Mouse (Mus musculus): ENCODE results near the gene Il1r1. TPM values are rescaled to one million over a fixed set of nuclear protein-coding genes. Genes with fewer than 3 reads are reported as not detected.

Gene Il1r1
- total RNA-seq (2023) = 0.18 TPM

GRCm38 (mm10) chr1:40224539-40225284 is at the start of gene Il1r1:
TSS of gene Il1r1 (plus strand) at chr1:40225080.

DNA sequence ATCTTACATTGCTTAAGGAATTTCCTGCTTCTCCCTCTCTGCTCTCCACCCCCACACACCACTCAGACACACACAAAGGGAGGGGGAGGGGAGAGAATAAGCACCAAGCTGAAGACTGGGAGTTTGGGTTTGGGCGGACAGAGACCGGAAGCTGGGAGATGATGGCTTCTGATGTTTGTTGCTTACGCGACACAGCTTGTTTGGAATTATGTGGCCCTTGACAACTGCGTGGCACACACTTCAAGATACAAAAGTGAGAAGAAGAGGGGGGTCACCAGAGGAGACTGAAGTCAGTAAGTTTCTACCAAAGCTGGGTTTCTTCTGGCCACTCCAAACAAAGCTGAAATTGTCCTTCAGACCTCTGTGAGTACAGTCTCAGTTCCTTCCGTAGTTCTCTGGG is 99.6 kb downstream of the Il1r1 start, which contains the start of gene Il1rl2:
Gene Il1rl2 (plus strand): TSS at position 154 of the 400 bp plus-strand sequence.

Other genes starting within 250 kb of the Il1r1 start
- gene Il1r2, start 151.0 kb upstream of the Il1r1 start, total RNA-seq (2023) = 2.3 TPM
- gene Il1rl2, start 99.5 kb downstream of the Il1r1 start, total RNA-seq (2023) = 20.5 TPM
- 0.09 TPM for gene Il1rl1, start 204.5 kb downstream of the Il1r1 start, total RNA-seq (2023)
- 59.2 TPM for gene Il18r1, start 240.5 kb downstream of the Il1r1 start, total RNA-seq (2023)